In the genomic region with DNA sequence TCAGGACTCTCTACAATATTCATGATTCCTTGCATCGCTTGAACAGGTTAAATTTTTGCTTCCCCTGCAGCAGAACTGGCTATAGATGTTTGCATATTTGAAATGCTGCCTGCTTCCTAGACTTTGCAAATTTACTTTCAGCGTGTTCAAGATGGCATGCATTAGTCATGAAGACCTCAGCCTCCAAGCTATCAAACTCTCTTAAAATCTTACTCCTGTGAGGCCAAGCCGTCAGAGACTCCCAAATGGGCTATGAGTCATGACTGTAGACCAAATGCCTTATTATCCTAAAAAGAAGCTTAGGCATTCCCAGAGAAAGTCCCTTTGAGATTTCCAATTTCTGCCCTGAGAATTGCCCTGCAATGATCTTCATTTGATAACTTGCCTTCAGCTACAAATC, we compare ENCODE assay signal across 26 mouse cellular contexts.
DNase-seq lines count a peak whose midpoint lies in the region; ATAC-seq lines count a peak whose summit lies in the region.
"Had no signal": no experiment of that assay in that cellular context is flagged by ENCODE, and none has a peak within 500 bp of the region (broad histone marks: within the 10 kb centered on the region; RNA-seq: fewer than 3 reads in every experiment).

No protein-coding gene starts in this region.

- 64% methylated on average over 3 of the region's 3 CpGs for WGBS in midbrain, embryonic 15.5 days
- 87% methylated on average over 3 of the region's 3 CpGs for WGBS in midbrain, embryonic 11.5 days

- peak; percentile 84 for ATAC-seq in frontal cortex, adult (ENCODE audit: low TSS enrichment)
- peak; percentile 42; the same call in 1 of the 2 replicates for ATAC-seq in midbrain, embryonic 15.5 days (replicated peaks)
- ATAC-seq in midbrain, embryonic 11.5 days (ENCODE audit: low FRiP score): no peak
- ATAC-seq: activated CD4-positive, CD25-positive, alpha-beta regulatory T cell, adult 4 months; forebrain, embryonic 14.5 days; forebrain, postnatal 0 days had no signal

- intact Hi-C loops in gastrocnemius, postnatal 14 days (cut with DNase I; ENCODE audit: low total_unique reads): no loop called here

- no peak overlapping the region for H3K9ac ChIP-seq in midbrain, embryonic 15.5 days
- H3K9ac ChIP-seq in midbrain, embryonic 11.5 days (ENCODE audit: low read length): no peak overlapping the region
- H3K9ac ChIP-seq: embryonic facial prominence, embryonic 12.5 days; embryonic facial prominence, embryonic 15.5 days; forebrain, postnatal 0 days; heart, embryonic 13.5 days; hindbrain, embryonic 12.5 days; hindbrain, embryonic 15.5 days had no signal

- no peak overlapping the region for H3K4me3 ChIP-seq in midbrain, embryonic 15.5 days
- H3K4me3 ChIP-seq in midbrain, embryonic 11.5 days (ENCODE audit: low read depth, low read length): no peak overlapping the region
- H3K4me3 ChIP-seq: embryonic facial prominence, embryonic 12.5 days; embryonic facial prominence, embryonic 15.5 days; heart, adult 2 months; heart, embryonic 10.5 days; heart, embryonic 13.5 days; hindbrain, embryonic 12.5 days; hindbrain, embryonic 15.5 days had no signal

- H3K4me2 ChIP-seq in midbrain, embryonic 15.5 days: no peak overlapping the region
- H3K4me2 ChIP-seq in midbrain, embryonic 11.5 days: no peak overlapping the region
- H3K4me2 ChIP-seq: embryonic facial prominence, embryonic 12.5 days; embryonic facial prominence, embryonic 15.5 days; heart, embryonic 13.5 days; hindbrain, embryonic 12.5 days; hindbrain, embryonic 15.5 days had no signal

- H3K27ac ChIP-seq in midbrain, embryonic 15.5 days: no peak overlapping the region
- no peak overlapping the region for H3K27ac ChIP-seq in midbrain, embryonic 11.5 days (ENCODE audit: low read depth, low read length)
- H3K27ac ChIP-seq: embryonic facial prominence, embryonic 12.5 days; embryonic facial prominence, embryonic 15.5 days; heart, adult 2 months; heart, embryonic 10.5 days; heart, embryonic 13.5 days; hindbrain, embryonic 12.5 days; hindbrain, embryonic 15.5 days had no signal

- H3K27me3 ChIP-seq in midbrain, embryonic 15.5 days (replicated peaks): no peaks in the 10 kb centered on the region
- H3K27me3 ChIP-seq in midbrain, embryonic 11.5 days (ENCODE audit: control insufficient read depth, insufficient read depth, low read length): no peaks in the 10 kb centered on the region
- H3K27me3 ChIP-seq: embryonic facial prominence, embryonic 12.5 days; embryonic facial prominence, embryonic 15.5 days; heart, embryonic 13.5 days; hindbrain, embryonic 12.5 days; hindbrain, embryonic 15.5 days had no signal

- H3K9me3 ChIP-seq in midbrain, embryonic 15.5 days: no peaks in the 10 kb centered on the region
- H3K9me3 ChIP-seq in midbrain, embryonic 11.5 days (ENCODE audit: control insufficient read depth, low read length): no peaks in the 10 kb centered on the region
- H3K9me3 ChIP-seq: embryonic facial prominence, embryonic 12.5 days; embryonic facial prominence, embryonic 15.5 days; heart, embryonic 10.5 days; heart, embryonic 13.5 days; hindbrain, embryonic 12.5 days; hindbrain, embryonic 15.5 days had no signal

- no peaks in the 10 kb centered on the region for H3K4me1 ChIP-seq in midbrain, embryonic 15.5 days
- H3K4me1 ChIP-seq in midbrain, embryonic 11.5 days (ENCODE audit: control insufficient read depth, insufficient read depth, low read length): no peaks in the 10 kb centered on the region
- H3K4me1 ChIP-seq: embryonic facial prominence, embryonic 12.5 days; embryonic facial prominence, embryonic 15.5 days; heart, embryonic 10.5 days; heart, embryonic 13.5 days; hindbrain, embryonic 12.5 days; hindbrain, embryonic 15.5 days had no signal

- no peak for DNase-seq in frontal cortex, postnatal 14 days (ENCODE audit: low spot score in 2 of 2)
- no peak for DNase-seq in midbrain, embryonic 11.5 days (ENCODE audit: low spot score, missing footprints)
- DNase-seq in right cerebral cortex, adult 18-20 months: peak; percentile 1
- DNase-seq in right cerebral cortex, postnatal 36 days (ENCODE audit: low spot score in 2 of 2): no peak
- DNase-seq in natural killer cell, adult 2 months (ENCODE audit: low spot score in 2 of 2): no peak
- DNase-seq in gastrocnemius, postnatal 14 days: no peak
- DNase-seq: adrenal gland, adult 8-10 months; adrenal gland, postnatal 25 days; cerebellum, adult 11 months; cerebellum, adult 2 months; cerebellum, adult 9-11 months; cerebellum, postnatal 25 days; forebrain, postnatal 0 days; gastrocnemius, postnatal 36 days; heart, adult 2 months; heart, postnatal 14 days had no signal

- no peaks in the 10 kb centered on the region for H3K36me3 ChIP-seq in midbrain, embryonic 15.5 days (replicated peaks)
- no peaks in the 10 kb centered on the region for H3K36me3 ChIP-seq in midbrain, embryonic 11.5 days (ENCODE audit: control insufficient read depth, insufficient read depth, low read length)
- H3K36me3 ChIP-seq: embryonic facial prominence, embryonic 12.5 days; embryonic facial prominence, embryonic 15.5 days; heart, embryonic 10.5 days; heart, embryonic 13.5 days; hindbrain, embryonic 12.5 days; hindbrain, embryonic 15.5 days had no signal
